Mouse (Mus musculus): ENCODE measurements around the gene Stx18.

DNA sequence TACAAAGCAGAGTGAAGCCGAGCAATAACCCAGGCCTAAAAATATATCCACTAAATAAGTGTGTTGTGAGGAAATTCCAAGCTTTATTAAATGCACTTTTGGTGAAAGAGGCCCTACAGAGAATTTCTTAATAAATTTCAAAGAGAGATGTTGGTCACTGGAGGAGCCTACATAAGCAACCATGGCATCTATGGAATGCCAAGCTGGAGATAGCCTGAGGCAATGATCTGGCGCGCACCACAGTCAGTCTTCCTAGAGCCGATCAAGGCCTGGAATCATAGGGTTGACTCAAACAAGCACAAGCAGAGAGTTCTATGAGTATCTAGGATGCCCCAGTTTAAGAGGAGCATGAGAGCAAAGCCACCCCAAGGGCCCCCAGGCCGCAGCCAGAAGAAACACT, 10.9 kb upstream of the Stx18 start:
- TF ChIP-seq CTCF (IDR thresholded peaks at IDR 0.05; ENCODE audit: extremely low read depth, insufficient read depth, low read length) (no peak), POLR2A (IDR thresholded peaks at IDR 0.05; ENCODE audit: extremely low read depth, insufficient read depth, low read length) (no peak)

Data from cortical plate, adult 2 months (tissue).